Mouse (Mus musculus): Measurements from ENCODE around the gene Lhx9. TPM values are rescaled to one million over a fixed set of nuclear protein-coding genes. Genes with fewer than 3 reads are reported as not detected.

Gene Lhx9
- 0.02 and 0.03 TPM in 2 replicates for polyA plus RNA-seq (2012; rRNA removed)

DNA sequence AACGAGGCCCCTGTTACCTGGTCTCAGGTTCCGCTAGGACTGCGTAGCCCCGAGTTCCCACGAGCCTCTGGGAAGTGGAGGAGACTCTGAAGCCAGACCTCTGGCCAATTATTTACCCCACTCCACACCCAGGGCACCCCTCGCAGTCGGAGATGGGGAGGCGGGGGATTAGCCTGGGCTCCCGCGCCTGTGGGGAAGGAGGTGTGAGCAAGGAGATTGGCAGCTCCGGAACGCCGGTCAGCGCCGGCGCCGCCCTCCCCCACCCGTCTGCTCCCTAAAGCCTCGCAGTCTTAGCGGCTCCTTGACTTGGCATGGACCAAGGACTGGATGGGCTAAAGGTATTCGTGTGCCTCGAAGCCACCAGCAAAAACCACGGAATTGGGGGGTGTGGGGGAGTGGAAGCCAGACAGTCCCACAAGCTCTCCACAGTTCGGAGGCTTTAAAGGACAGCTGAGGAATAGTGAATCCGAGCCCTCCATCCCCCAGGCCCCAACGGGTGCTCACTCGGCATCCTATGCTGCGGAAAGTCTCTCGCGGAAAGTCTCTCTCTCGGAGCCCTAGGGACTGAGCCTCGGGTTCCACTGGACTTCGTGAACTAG lies at the start of gene Lhx9:
TSS of gene Lhx9 (minus strand) at position 67 of the 599 bp plus-strand sequence.

DNA sequence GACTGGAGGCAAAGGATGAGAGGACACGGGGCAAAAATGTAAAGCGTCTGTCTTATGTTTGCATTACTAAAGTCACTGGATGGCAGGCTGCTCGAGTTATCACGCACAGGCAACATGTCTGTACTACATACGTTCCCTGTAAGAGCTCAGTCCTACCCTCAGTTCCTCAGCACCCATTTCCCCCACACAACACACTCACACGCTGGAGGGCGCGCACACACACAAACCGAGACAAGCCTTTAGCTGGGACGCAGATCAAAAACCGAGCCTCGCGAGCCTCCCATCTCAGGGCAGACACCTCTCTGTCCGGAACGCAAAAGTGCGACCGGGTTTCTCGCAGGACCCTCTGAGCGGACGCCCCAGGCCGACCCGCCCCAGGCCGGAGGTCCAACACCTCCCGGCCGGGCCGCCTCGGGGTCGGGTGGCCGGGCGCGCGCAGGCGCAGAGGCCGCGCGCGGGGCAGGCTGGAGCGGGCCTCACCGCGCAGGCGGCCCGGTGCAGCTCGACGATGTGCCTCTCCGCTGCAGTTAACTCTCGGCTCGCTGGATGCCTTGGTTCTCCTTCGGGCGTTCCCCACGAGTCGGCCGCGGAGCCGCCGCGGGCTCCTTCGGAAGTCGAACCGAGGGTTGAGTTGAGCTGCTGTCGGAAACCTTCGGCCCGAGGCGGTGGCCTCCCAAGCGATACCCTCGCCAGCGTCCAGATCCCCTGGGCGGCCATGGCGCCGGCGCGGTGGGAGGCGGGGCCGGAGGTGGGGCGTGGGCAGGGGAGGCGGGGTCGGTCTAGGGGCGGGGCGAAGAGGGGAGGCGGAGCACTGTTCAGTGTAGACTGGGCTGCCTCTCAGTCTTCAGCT lies 7.9 kb upstream of the Lhx9 start, which contains the start of gene 2310009B15Rik:
TSS of gene 2310009B15Rik (minus strand) at position 752 of the 850 bp plus-strand sequence.

Other genes starting within 250 kb of the Lhx9 start
- 5.8 and 6.8 TPM in 2 replicates for gene Nek7, start 228.4 kb downstream of the Lhx9 start, polyA plus RNA-seq (2012; rRNA removed)
- 10.1 and 12.7 TPM in 2 replicates for gene 2310009B15Rik, start 8.3 kb upstream of the Lhx9 start, polyA plus RNA-seq (2012; rRNA removed)
- 0.84 and 0.95 TPM in 2 replicates for gene Dennd1b, start 114.9 kb upstream of the Lhx9 start, polyA plus RNA-seq (2012; rRNA removed)